Mouse (Mus musculus) forebrain, embryonic 11.5 days (tissue): ENCODE measurements at regions not wholly inside any gene's neighbourhood (a gene's known extent, or its start where the extent isn't known, plus 50 kb on each side); places are given as distances from the start of the nearest gene placed in this dataset.
"Not testable (repeated sequence)": the region's sequence is repeated elsewhere in the genome, so short reads cannot be mapped to it uniquely, and the experiment has no call there.

Experiments used
- ATAC-seq: fragments of 200-750 bp; cut with Nextera tagmentation; replicated peaks from 2 replicates; pipeline ENCODE4 v1.8.0; 2017; ENCODE audit warnings: moderate TSS enrichment; ENCODE audit not compliant: low FRiP score
- DNase-seq: peaks from one replicate; pipeline ENCODE4 v3.0.0-alpha.2; 2017; ENCODE audit warnings: low spot score
- H3K27ac ChIP-seq: fragments of 300-500 bp; sonication (generic); 2 replicates; pipeline ENCODE4 v1.5.1; 2014; ENCODE audit warnings: low read depth, low read length
- H3K27me3 ChIP-seq: fragments of 300-500 bp; sonication (generic); 2 replicates; pipeline ENCODE4 v1.6.1; 2014; ENCODE audit warnings: mild to moderate bottlenecking, low read length, mixed read lengths; ENCODE audit not compliant: control insufficient read depth, insufficient read depth
- H3K36me3 ChIP-seq: fragments of 300-500 bp; sonication (generic); 2 replicates; pipeline ENCODE4 v1.6.1; 2014; ENCODE audit warnings: mild to moderate bottlenecking, low read length, moderate library complexity, mixed read lengths; ENCODE audit not compliant: control insufficient read depth, insufficient read depth
- H3K4me1 ChIP-seq: fragments of 300-500 bp; sonication (generic); replicated peaks from 2 replicates; pipeline ENCODE4 v1.6.1; 2014; ENCODE audit warnings: low read length, mixed read lengths; ENCODE audit not compliant: control insufficient read depth, insufficient read depth
- H3K4me2 ChIP-seq: fragments of 300-500 bp; sonication (generic); 2 replicates; pipeline ENCODE4 v1.6.1; 2014; ENCODE audit warnings: low read depth, mild to moderate bottlenecking, low read length, moderate library complexity, mixed read lengths; ENCODE audit not compliant: severe bottlenecking
- H3K4me3 ChIP-seq: fragments of 300-500 bp; sonication (generic); 2 replicates; pipeline ENCODE4 v1.5.1; 2014; ENCODE audit warnings: low read depth, low read length
- H3K9ac ChIP-seq: fragments of 300-500 bp; sonication (generic); 2 replicates; pipeline ENCODE4 v1.6.1; 2014; ENCODE audit warnings: low read length
- H3K9me3 ChIP-seq: fragments of 300-500 bp; sonication (generic); 2 replicates; pipeline ENCODE4 v1.6.1; 2016; ENCODE audit warnings: low read length, mixed read lengths; ENCODE audit not compliant: control insufficient read depth
- WGBS: fragments of 180-500 bp; shearing (Covaris S2); extraction: QIAGEN DNeasy Blood & Tissue Kit; methylation state at CpG from one replicate; pipeline ENCODE4 v1.1.7; 2014; 5-methylcytosine and 5-hydroxymethylcytosine counted together

DNA sequence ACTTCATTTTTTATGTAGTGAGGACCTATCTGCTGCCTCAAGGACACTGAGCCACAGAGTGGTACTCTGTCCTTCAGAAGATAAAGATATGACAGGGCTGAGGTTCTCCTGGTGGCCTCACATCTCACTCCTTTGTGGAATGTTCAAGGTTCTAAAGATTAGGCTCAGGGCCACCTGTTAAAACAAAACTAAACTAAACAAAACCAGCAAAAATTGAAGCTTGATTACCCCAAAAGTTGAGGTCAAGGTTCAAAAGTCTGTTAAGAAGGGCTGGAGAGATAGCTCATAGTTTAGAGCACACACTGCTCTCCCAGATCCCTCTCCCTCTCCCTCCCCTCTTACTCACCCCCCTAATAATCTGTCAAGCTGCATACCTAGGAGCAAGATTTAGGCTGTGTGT lies 90.7 kb upstream of the Trim24 start:
- Histone ChIP-seq H3K9me3 (no peaks in the 10 kb centered on the region; the same call in 1 of the 2 replicates), H3K4me2 (no peak overlapping the region), H3K4me3 (no peak overlapping the region), H3K27me3 (no peaks in the 10 kb centered on the region), H3K4me1 (no peaks in the 10 kb centered on the region), H3K36me3 (no peaks in the 10 kb centered on the region), H3K27ac (no peak overlapping the region), H3K9ac (no peak overlapping the region)
- DNase-seq: no peak
- ATAC-seq: no peak

- H3K27me3 ChIP-seq: no peaks in the 10 kb centered on the region
- H3K4me3 ChIP-seq: no peak overlapping the region
- H3K9ac ChIP-seq: no peak overlapping the region
- no peak for ATAC-seq
- no peak for DNase-seq
- H3K36me3 ChIP-seq: no peaks in the 10 kb centered on the region
- no peaks in the 10 kb centered on the region; the same call in 1 of the 2 replicates for H3K9me3 ChIP-seq
- no peaks in the 10 kb centered on the region for H3K4me1 ChIP-seq
- H3K27ac ChIP-seq: no peak overlapping the region
- H3K4me2 ChIP-seq: no peak overlapping the region
These were observed 88.7 kb upstream of the Trim24 start for GRCm38 (mm10) chr6:37781894-37782293.

DNA sequence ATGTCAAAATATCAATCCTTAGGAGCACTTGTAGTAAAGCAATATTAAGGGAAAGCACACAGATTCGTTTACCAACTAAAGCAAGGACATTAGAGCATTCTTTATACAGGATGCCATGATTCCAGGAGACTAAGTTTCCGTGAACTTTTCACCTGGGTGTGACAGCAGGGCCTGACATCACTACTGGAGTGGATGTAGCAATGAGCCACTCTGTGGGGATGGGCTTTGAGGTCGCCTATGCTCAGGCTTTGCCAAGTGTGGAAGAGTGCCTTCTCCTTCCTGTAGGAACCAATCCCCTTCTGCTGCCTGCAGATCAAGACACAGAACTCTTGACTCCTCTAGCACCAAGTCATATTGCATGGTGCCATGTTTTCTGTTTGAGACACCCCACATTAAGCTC lies 85.3 kb upstream of the Trim24 start:
- not testable (repeated sequence) for H3K9ac ChIP-seq, DNase-seq, H3K4me2 ChIP-seq, ATAC-seq, H3K36me3 ChIP-seq, H3K4me3 ChIP-seq, H3K27me3 ChIP-seq, H3K4me1 ChIP-seq, H3K9me3 ChIP-seq, H3K27ac ChIP-seq
- 83% methylated on average over 3 of the region's 3 CpGs for WGBS

DNA sequence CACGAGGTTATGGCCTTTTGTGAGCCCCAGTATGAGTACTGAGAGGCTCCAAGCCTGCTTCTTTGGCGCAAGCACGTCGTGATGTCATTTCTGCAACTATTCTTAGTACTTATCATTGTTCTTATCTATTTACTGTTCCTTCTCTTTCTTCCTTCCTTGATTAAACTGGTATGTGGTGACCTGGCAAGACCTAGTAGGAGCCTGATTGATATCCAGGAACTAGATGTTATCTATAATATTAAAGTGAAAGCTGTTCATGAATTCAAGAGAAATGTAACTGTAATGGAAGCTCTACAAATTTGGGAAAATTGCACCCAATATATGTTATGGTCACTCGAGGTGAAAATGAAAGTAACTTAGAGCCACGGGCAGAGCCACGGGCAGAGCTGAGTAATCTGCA lies 84.9 kb upstream of the Trim24 start:
- Histone ChIP-seq H3K27me3 (no peaks in the 10 kb centered on the region), H3K9me3 (no peaks in the 10 kb centered on the region; the same call in 1 of the 2 replicates), H3K4me2 (no peak overlapping the region), H3K4me3 (no peak overlapping the region), H3K27ac (no peak overlapping the region), H3K36me3 (no peaks in the 10 kb centered on the region), H3K9ac (no peak overlapping the region), H3K4me1 (no peaks in the 10 kb centered on the region)
- ATAC-seq (no peak), DNase-seq (no peak)
- WGBS: 91% methylated on average over 7 of the region's 7 CpGs

- WGBS: 88% methylated on average over 4 of the region's 8 CpGs
- not testable (repeated sequence) for DNase-seq, H3K4me2 ChIP-seq, H3K9me3 ChIP-seq, H3K9ac ChIP-seq, H3K27ac ChIP-seq, H3K27me3 ChIP-seq, H3K4me3 ChIP-seq, ATAC-seq, H3K4me1 ChIP-seq, H3K36me3 ChIP-seq
These were observed 82.8 kb upstream of the Trim24 start for GRCm38 (mm10) chr6:37787858-37788257.

DNA sequence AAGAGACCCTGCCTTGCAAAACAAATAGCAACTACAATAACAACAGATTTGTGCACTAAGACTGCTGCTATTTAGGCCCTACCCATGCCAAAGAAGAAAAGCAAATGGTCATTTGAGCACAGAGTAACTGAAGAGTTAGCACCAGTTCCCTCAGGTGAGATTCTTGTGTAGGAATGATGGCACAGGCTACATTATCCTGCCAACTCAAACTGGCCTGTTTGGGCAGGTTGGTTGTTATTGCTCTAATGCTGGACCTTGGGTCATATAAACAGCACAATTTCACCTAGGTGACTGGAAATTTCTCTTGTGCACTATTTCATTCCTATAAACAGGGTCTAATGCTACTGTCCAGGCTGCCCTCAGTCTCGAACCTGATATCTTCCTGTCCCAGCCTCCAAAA lies 79.7 kb upstream of the Trim24 start:
- Histone ChIP-seq H3K4me3 (no peak overlapping the region), H3K36me3 (no peaks in the 10 kb centered on the region), H3K9ac (no peak overlapping the region), H3K4me1 (no peaks in the 10 kb centered on the region), H3K27me3 (no peaks in the 10 kb centered on the region), H3K27ac (no peak overlapping the region), H3K4me2 (no peak overlapping the region), H3K9me3 (no peaks in the 10 kb centered on the region; the same call in 1 of the 2 replicates)
- 81% methylated on average over 1 of the region's 1 CpGs for WGBS
- ATAC-seq: no peak
- no peak for DNase-seq

- no peak overlapping the region for H3K27ac ChIP-seq
- 95% methylated on average over 4 of the region's 4 CpGs for WGBS
- H3K4me1 ChIP-seq: no peaks in the 10 kb centered on the region
- no peak overlapping the region for H3K9ac ChIP-seq
- no peaks in the 10 kb centered on the region for H3K27me3 ChIP-seq
- no peak for DNase-seq
- H3K36me3 ChIP-seq: no peaks in the 10 kb centered on the region
- H3K4me2 ChIP-seq: no peak overlapping the region
- no peak for ATAC-seq
- H3K4me3 ChIP-seq: no peak overlapping the region
- no peaks in the 10 kb centered on the region; the same call in 1 of the 2 replicates for H3K9me3 ChIP-seq
These were observed 76.4 kb upstream of the Trim24 start for GRCm38 (mm10) chr6:37794211-37794610.

DNA sequence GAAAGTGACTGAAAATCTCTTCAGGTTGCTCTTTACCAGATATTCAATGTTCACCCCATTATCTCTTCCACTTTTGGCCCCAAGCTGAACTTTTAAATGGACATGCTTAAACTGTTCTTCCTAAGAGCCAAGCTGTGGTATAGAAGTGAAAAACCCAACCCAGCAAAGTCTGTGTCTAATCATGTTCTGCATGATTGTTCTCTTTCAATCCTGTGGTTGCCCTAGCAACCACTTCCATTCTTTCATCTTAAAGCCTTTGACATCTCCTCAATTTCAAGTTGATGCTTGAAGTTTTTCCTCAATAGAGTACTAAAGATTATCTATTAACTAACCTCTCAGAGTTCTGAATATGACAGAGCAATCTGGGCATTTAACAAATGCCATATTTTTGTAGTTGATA lies 75.6 kb upstream of the Trim24 start:
- no peak overlapping the region for H3K27ac ChIP-seq
- no peaks in the 10 kb centered on the region for H3K36me3 ChIP-seq
- no peak overlapping the region for H3K9ac ChIP-seq
- no peaks in the 10 kb centered on the region for H3K27me3 ChIP-seq
- ATAC-seq (no peak), DNase-seq (no peak)
- no peaks in the 10 kb centered on the region; the same call in 1 of the 2 replicates for H3K9me3 ChIP-seq
- H3K4me1 ChIP-seq: no peaks in the 10 kb centered on the region
- no peak overlapping the region for H3K4me2 ChIP-seq
- no peak overlapping the region for H3K4me3 ChIP-seq

DNA sequence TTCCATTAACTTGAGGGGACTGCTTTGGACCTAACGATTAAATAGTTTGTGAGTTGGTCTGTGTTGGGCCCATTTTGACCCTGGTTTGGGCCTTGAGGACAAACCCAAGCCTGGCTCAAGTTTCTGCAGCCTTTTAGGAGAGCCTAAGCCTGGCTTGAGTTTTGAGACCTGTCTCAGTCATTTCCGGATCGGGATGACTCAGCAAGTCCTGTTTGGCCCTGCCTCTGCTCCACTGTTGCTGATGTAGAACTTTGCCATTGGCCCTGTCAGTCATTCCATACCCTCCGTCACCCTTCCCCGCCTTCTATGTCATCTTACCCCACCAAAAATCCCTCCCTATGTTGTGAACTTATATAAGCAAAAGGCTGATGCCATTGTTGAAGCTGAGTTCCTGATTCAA lies 67.4 kb upstream of the Trim24 start:
- DNase-seq (no peak), ATAC-seq (no peak)
- Histone ChIP-seq H3K27ac (no peak overlapping the region), H3K4me3 (no peak overlapping the region), H3K4me1 (no peaks in the 10 kb centered on the region), H3K36me3 (no peaks in the 10 kb centered on the region), H3K27me3 (no peaks in the 10 kb centered on the region), H3K9ac (no peak overlapping the region), H3K4me2 (no peak overlapping the region), H3K9me3 (no peaks in the 10 kb centered on the region)
- 95% methylated on average over 5 of the region's 5 CpGs for WGBS
